Mouse (Mus musculus): Measurements from ENCODE around the gene Aars2. TPM values are rescaled to one million over a fixed set of nuclear protein-coding genes. Genes with fewer than 3 reads are reported as not detected.
A peak's percentile ranks its signal among the peaks of the same experiment; 100 is the strongest.

The Aars2 gene
- total and polyA plus RNA-seq, 3 experiments, result 12.4 to 23.1 (median 17.5) TPM

DNA sequence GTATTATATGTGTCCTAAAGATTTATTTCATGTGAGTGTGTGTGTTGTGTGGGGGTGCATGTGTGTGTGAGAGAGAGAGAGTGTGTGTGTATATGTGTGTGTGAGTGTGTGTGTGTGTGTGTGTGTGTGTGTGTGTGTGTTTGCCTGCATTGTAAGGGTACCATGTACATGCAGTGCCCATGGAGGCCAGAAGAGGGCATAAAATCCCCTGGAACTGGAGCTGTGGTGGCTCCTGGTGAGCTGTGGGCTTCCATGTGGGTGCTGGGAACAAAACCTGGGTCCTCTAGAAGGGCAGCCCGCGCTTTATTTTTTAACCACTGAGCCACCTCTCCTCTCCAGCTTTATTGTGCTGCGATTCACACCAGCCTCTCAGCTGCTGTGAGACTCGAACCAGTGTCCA is 44.1 kb upstream of the Aars2 start:
- no peaks in the 10 kb centered on the region for H3K4me1 ChIP-seq (ENCODE audit: control insufficient read depth in 1 of 2, insufficient read depth in 2 of 2)
- no peaks in the 10 kb centered on the region for H3K27me3 ChIP-seq (replicated peaks)
- DNase-seq (ENCODE audit: extremely low read depth), result no peak
- TF ChIP-seq CTCF (conservative IDR thresholded peaks at IDR 0.05 in 1 of 2, IDR thresholded peaks at IDR 0.05 in 1 of 2; ENCODE audit: low read depth in 2 of 2, low read length in 2 of 2) (0 out of 4 replicates have a peak, but pooled peaks of 1 of the 2 experiments have one; percentile 4), USF2 (conservative IDR thresholded peaks at IDR 0.05; ENCODE audit: low read depth, low read length) (no peak), HCFC1 (IDR thresholded peaks at IDR 0.05; ENCODE audit: low read depth, low read length) (no peak), PAX5 (IDR thresholded peaks at IDR 0.05; ENCODE audit: low read length) (no peak)
- no peak overlapping the region for H3K9ac ChIP-seq (ENCODE audit: insufficient read depth, low read depth)
- H3K4me2 ChIP-seq (ENCODE audit: insufficient read depth, low read depth, poor library complexity, severe bottlenecking), result no peak overlapping the region
- peaks cover 2% of the 10 kb centered on the region for H3K9me3 ChIP-seq (replicated peaks; ENCODE audit: low read length)
- in situ Hi-C loops (cut with MboI; ENCODE audit: low pct_ligation_motif_present, low pct_unique_long_range_greater_than_20kb, low sequenced_read_pairs), result no loop called here
- no peaks in the 10 kb centered on the region for H3K79me2 ChIP-seq (replicated peaks; ENCODE audit: control insufficient read depth, extremely low read depth, insufficient read depth, poor library complexity, severe bottlenecking)
- H3K27ac ChIP-seq (ENCODE audit: insufficient read depth, low read depth), result no peak overlapping the region
- no peak overlapping the region for H3K4me3 ChIP-seq (replicated peaks in 1 of 3; ENCODE audit: low read depth in 2 of 3, low read length in 2 of 3, poor library complexity in 1 of 3)
- H3K36me3 ChIP-seq (replicated peaks in 1 of 2; ENCODE audit: control insufficient read depth in 1 of 2, insufficient read depth in 1 of 2, low read length in 1 of 2), result peaks cover 0 to 5% of the 10 kb centered on the region in 2 experiments
- dilution Hi-C loops (cut with MboI; ENCODE audit: extremely low pct_ligation_motif_present, extremely low pct_unique_long_range_greater_than_20kb, low sequenced_read_pairs), result no loop called here

DNA sequence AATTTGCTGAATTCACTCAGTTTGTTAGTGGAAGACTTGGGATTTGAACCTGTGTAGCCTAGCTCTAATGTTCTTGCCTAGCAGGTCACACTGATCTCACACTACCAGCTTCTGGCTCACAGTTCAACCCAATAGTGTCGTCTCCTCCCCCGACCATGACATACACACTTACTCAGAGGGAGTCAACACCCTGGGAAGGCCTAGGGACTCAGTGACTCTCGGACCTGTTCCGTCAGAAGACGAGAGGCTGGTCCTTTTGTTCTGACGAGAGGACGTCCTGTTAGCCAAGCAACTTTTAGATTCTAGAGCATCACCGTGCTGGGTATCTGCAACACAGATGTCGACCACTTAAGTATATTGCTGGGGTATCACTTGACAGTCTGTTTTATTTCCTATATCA is 42.4 kb upstream of the Aars2 start:
- Histone ChIP-seq H3K36me3 (replicated peaks in 1 of 2; ENCODE audit: control insufficient read depth in 1 of 2, insufficient read depth in 1 of 2, low read length in 1 of 2) (peaks cover 0 to 3% of the 10 kb centered on the region in 2 experiments), H3K79me2 (replicated peaks; ENCODE audit: control insufficient read depth, extremely low read depth, insufficient read depth, poor library complexity, severe bottlenecking) (no peaks in the 10 kb centered on the region), H3K4me3 (replicated peaks in 1 of 3; ENCODE audit: low read depth in 2 of 3, low read length in 2 of 3, poor library complexity in 1 of 3) (no peak overlapping the region), H3K4me1 (ENCODE audit: control insufficient read depth in 1 of 2, insufficient read depth in 2 of 2) (no peaks in the 10 kb centered on the region), H3K27me3 (replicated peaks) (no peaks in the 10 kb centered on the region), H3K9ac (ENCODE audit: insufficient read depth, low read depth) (no peak overlapping the region), H3K9me3 (replicated peaks; ENCODE audit: low read length) (peaks cover 5% of the 10 kb centered on the region), H3K27ac (ENCODE audit: insufficient read depth, low read depth) (no peak overlapping the region), H3K4me2 (ENCODE audit: insufficient read depth, low read depth, poor library complexity, severe bottlenecking) (no peak overlapping the region)
- in situ Hi-C loops (cut with MboI; ENCODE audit: low pct_ligation_motif_present, low pct_unique_long_range_greater_than_20kb, low sequenced_read_pairs), result no loop called here
- dilution Hi-C loops (cut with MboI; ENCODE audit: extremely low pct_ligation_motif_present, extremely low pct_unique_long_range_greater_than_20kb, low sequenced_read_pairs), result no loop called here
- TF ChIP-seq UBTF (IDR thresholded peaks at IDR 0.05; ENCODE audit: low read depth, low read length), result no peak
- TF ChIP-seq TBP (conservative IDR thresholded peaks at IDR 0.05; ENCODE audit: low read depth, low read length), result no peak
- no peak for TF ChIP-seq HCFC1 (IDR thresholded peaks at IDR 0.05; ENCODE audit: low read depth, low read length)
- no peak for TF ChIP-seq MEF2A (IDR thresholded peaks at IDR 0.05; ENCODE audit: borderline replicate concordance, low read depth, low read length)
- TF ChIP-seq BHLHE40 (IDR thresholded peaks at IDR 0.05; ENCODE audit: low read depth, low read length), result no peak
- no peak for TF ChIP-seq POLR2A (IDR thresholded peaks at IDR 0.05; ENCODE audit: low read depth, low read length)
- no peak for TF ChIP-seq RAD21 (IDR thresholded peaks at IDR 0.05; ENCODE audit: low read depth, low read length)
- no peak for TF ChIP-seq USF2 (conservative IDR thresholded peaks at IDR 0.05; ENCODE audit: low read depth, low read length)
- no peak for TF ChIP-seq KAT2A (IDR thresholded peaks at IDR 0.05; ENCODE audit: insufficient replicate concordance, low read length)
- TF ChIP-seq SIN3A (IDR thresholded peaks at IDR 0.05; ENCODE audit: low read length), result no peak
- TF ChIP-seq ETS1 (conservative IDR thresholded peaks at IDR 0.05; ENCODE audit: low read depth, low read length), result no peak
- DNase-seq (ENCODE audit: extremely low read depth), result no peak

DNA sequence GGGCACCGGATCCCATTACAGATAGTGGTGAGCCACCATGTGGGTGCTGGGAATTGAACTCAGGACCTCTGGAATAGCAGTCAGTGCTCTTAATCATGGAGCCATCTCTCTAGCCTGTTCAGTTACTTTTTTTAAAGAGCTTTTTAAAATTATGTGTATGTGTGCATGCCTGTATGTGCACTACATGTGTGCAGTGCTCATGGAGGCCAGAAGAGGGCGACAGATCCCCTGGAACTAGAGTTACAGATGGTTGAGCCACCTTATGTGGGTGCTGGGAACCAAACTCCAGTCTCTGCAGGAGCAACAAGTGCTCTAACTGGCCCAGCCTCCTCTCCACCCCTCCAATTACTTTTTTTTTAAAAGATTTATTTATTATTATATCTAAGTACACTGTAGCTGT is 39.9 kb upstream of the Aars2 start:
- H3K9ac ChIP-seq (ENCODE audit: insufficient read depth, low read depth), result no peak overlapping the region
- in situ Hi-C loops (cut with MboI; ENCODE audit: low pct_ligation_motif_present, low pct_unique_long_range_greater_than_20kb, low sequenced_read_pairs), result no loop called here
- DNase-seq (ENCODE audit: extremely low read depth), result no peak
- TF ChIP-seq CTCF (conservative IDR thresholded peaks at IDR 0.05 in 1 of 2, IDR thresholded peaks at IDR 0.05 in 1 of 2; ENCODE audit: low read depth in 2 of 2, low read length in 2 of 2) (peak in 1 of 2 experiments; percentile 6; a peak in 1 of 4 replicates), POLR2A (IDR thresholded peaks at IDR 0.05; ENCODE audit: low read depth, low read length) (no peak)
- peaks cover 5% of the 10 kb centered on the region for H3K9me3 ChIP-seq (replicated peaks; ENCODE audit: low read length)
- H3K4me1 ChIP-seq (ENCODE audit: control insufficient read depth in 1 of 2, insufficient read depth in 2 of 2), result peaks cover 0 to 6% of the 10 kb centered on the region in 2 experiments; a peak in 2 of 4 replicates
- H3K27me3 ChIP-seq (replicated peaks), result no peaks in the 10 kb centered on the region
- H3K4me3 ChIP-seq (replicated peaks in 1 of 3; ENCODE audit: low read depth in 2 of 3, low read length in 2 of 3, poor library complexity in 1 of 3), result no peak overlapping the region
- H3K36me3 ChIP-seq (replicated peaks in 1 of 2; ENCODE audit: control insufficient read depth in 1 of 2, insufficient read depth in 1 of 2, low read length in 1 of 2), result no peaks in the 10 kb centered on the region
- no peak overlapping the region for H3K4me2 ChIP-seq (ENCODE audit: insufficient read depth, low read depth, poor library complexity, severe bottlenecking)
- H3K27ac ChIP-seq (ENCODE audit: insufficient read depth, low read depth), result no peak overlapping the region
- H3K79me2 ChIP-seq (replicated peaks; ENCODE audit: control insufficient read depth, extremely low read depth, insufficient read depth, poor library complexity, severe bottlenecking), result no peaks in the 10 kb centered on the region
- dilution Hi-C loops (cut with MboI; ENCODE audit: extremely low pct_ligation_motif_present, extremely low pct_unique_long_range_greater_than_20kb, low sequenced_read_pairs), result no loop called here
